Comparison of ENCODE assay signal across 28 mouse cellular contexts in genomic region chr1:105188210-105188919, GRCm38 (mm10).
DNase-seq lines count a peak whose midpoint lies in the region; ATAC-seq lines count a peak whose summit lies in the region.
"Had no signal": no experiment of that assay in that cellular context is flagged by ENCODE, and none has a peak within 500 bp of the region (broad histone marks: within the 10 kb centered on the region; RNA-seq: fewer than 3 reads in every experiment).

No protein-coding gene starts in this region.

- peak; percentile 88 for ATAC-seq in granulocyte monocyte progenitor cell, adult 5-6 weeks (replicated peaks; ENCODE audit: poor library complexity, severe bottlenecking)
- ATAC-seq: forebrain, embryonic 15.5 days; liver, embryonic 12.5 days; Patski had no signal

- no peak overlapping the region for H3K27ac ChIP-seq in forebrain, embryonic 10.5 days
- H3K27ac ChIP-seq: embryonic facial prominence, embryonic 12.5 days; forebrain, embryonic 15.5 days; heart, embryonic 13.5 days; hindbrain, embryonic 14.5 days; left cerebral cortex, adult 2 months; liver, embryonic 12.5 days had no signal

- H3K36me3 ChIP-seq in forebrain, embryonic 10.5 days (replicated peaks) = no peaks in the 10 kb centered on the region
- H3K36me3 ChIP-seq: embryonic facial prominence, embryonic 12.5 days; forebrain, embryonic 15.5 days; heart, embryonic 13.5 days; liver, embryonic 12.5 days had no signal

- no peaks in the 10 kb centered on the region for H3K4me1 ChIP-seq in forebrain, embryonic 10.5 days
- H3K4me1 ChIP-seq: embryonic facial prominence, embryonic 12.5 days; forebrain, embryonic 15.5 days; heart, embryonic 13.5 days; liver, embryonic 12.5 days had no signal

- H3K4me3 ChIP-seq in forebrain, embryonic 10.5 days = no peak overlapping the region
- H3K4me3 ChIP-seq: embryonic facial prominence, embryonic 12.5 days; forebrain, embryonic 15.5 days; heart, embryonic 13.5 days; left cerebral cortex, adult 2 months; liver, embryonic 12.5 days had no signal

- 73% methylated on average over 3 of the region's 3 CpGs for WGBS in forebrain, embryonic 10.5 days

- H3K27me3 ChIP-seq in forebrain, embryonic 10.5 days (ENCODE audit: poor library complexity, severe bottlenecking) = no peaks in the 10 kb centered on the region
- H3K27me3 ChIP-seq: embryonic facial prominence, embryonic 12.5 days; forebrain, embryonic 15.5 days; heart, embryonic 13.5 days; liver, embryonic 12.5 days; Patski had no signal

- no peaks in the 10 kb centered on the region for H3K9me3 ChIP-seq in forebrain, embryonic 10.5 days
- H3K9me3 ChIP-seq: embryonic facial prominence, embryonic 12.5 days; forebrain, embryonic 15.5 days; heart, embryonic 13.5 days; liver, embryonic 12.5 days had no signal

- DNase-seq in kidney, adult 11 months = peak; percentile 41
- no peak for DNase-seq in kidney, postnatal 4 days
- DNase-seq in ZHBTc4 (ENCODE audit: low read depth, low spot score) = peak; percentile 6
- DNase-seq in lung, postnatal 25 days (ENCODE audit: low spot score) = peak; percentile 49
- no peak for DNase-seq in forebrain, embryonic 10.5 days (ENCODE audit: extremely low spot score, low spot score)
- no peak for DNase-seq in cerebellum, adult 11-12 months
- DNase-seq in ovary, adult 18-20 months (ENCODE audit: low spot score) = no peak
- DNase-seq: adrenal gland, postnatal 25 days; cerebellum, adult 8-10 months; cerebellum, postnatal 25 days; embryo, embryonic 11 days; gastrocnemius, postnatal 36 days; heart, postnatal 10 days; kidney, postnatal 14 days; left cerebral cortex, postnatal 4 days; midbrain, embryonic 14.5 days; right cerebral cortex, adult 18-20 months; spleen, adult 18-20 months; thymus, adult 2 months; thymus, postnatal 36 days had no signal

Comparison
In these comparisons a context has a peak if more than half of its experiments do, and no peak if none do; other contexts are left out.
1. DNase-seq: peak in kidney, adult 11 months (single experiment), ZHBTc4 (single experiment) and lung, postnatal 25 days (single experiment); none in kidney, postnatal 4 days (0 of 2), forebrain, embryonic 10.5 days (single experiment), cerebellum, adult 11-12 months (single experiment) and ovary, adult 18-20 months (single experiment).